Comparison of ENCODE assay signal across 8 mouse cellular contexts in genomic region chr7:109618721-109619120, GRCm38 (mm10).
A peak's percentile ranks its signal among the peaks of the same experiment; 100 is the strongest.
DNase-seq lines count a peak whose midpoint lies in the region; ATAC-seq and TF ChIP-seq lines count a peak whose summit lies in the region.

No protein-coding gene starts in this region.

- H3K4me2 ChIP-seq in liver, postnatal 0 days (ENCODE audit: low read depth, low read length) = no peak overlapping the region

- WGBS in liver, postnatal 0 days (ENCODE audit: insufficient replicate concordance) = 20% methylated on average over 6 of the region's 6 CpGs

- ATAC-seq in liver, postnatal 0 days = no peak

- peaks cover 27% of the 10 kb centered on the region for H3K4me1 ChIP-seq in liver, postnatal 0 days (ENCODE audit: insufficient read depth)

- TF ChIP-seq EP300 in liver, postnatal 0 days (IDR thresholded peaks at IDR 0.05; ENCODE audit: low read depth) = 0 out of 2 replicates have a peak, but pooled peaks have one; percentile 16

- H3K9ac ChIP-seq in liver, postnatal 0 days (replicated peaks) = no peak overlapping the region

- no peaks in the 10 kb centered on the region for H3K27me3 ChIP-seq in liver, postnatal 0 days (ENCODE audit: insufficient read depth, low read length)

- DNase-seq in layer of hippocampus, adult 18-20 months (ENCODE audit: low spot score in 2 of 2) = peak; percentile 28 to 77
- DNase-seq in layer of hippocampus, adult 9-10 months (ENCODE audit: low spot score) = no peak
- DNase-seq in adipocyte (ENCODE audit: low spot score) = peak; percentile 68
- DNase-seq in embryo, embryonic 10.5 days (ENCODE audit: low spot score) = peak; percentile 79
- DNase-seq in heart, postnatal 25 days (ENCODE audit: low spot score) = peak; percentile 26
- DNase-seq in liver, postnatal 0 days = peak; percentile 83
- peak; percentile 68 to 74 for DNase-seq in right cerebral cortex, adult 2 months (ENCODE audit: low spot score in 2 of 2)
- peak; percentile 53 to 74 for DNase-seq in urinary bladder, postnatal 36 days (ENCODE audit: low spot score in 2 of 2)

- no peaks in the 10 kb centered on the region for H3K9me3 ChIP-seq in liver, postnatal 0 days (ENCODE audit: low read length)

- intact Hi-C loops in heart, postnatal 25 days (cut with DNase I) = loop anchor here (1.0 to 5.0 kb wide), 2 partner anchors 56 to 90 kb away; no protein-coding TSS in a partner anchor

- no peak overlapping the region for H3K4me3 ChIP-seq in liver, postnatal 0 days (ENCODE audit: low read depth, low read length)

- peak; percentile 89 for TF ChIP-seq CTCF in liver, postnatal 0 days (IDR thresholded peaks at IDR 0.05; ENCODE audit: low read depth)

- no peaks in the 10 kb centered on the region for H3K36me3 ChIP-seq in liver, postnatal 0 days (replicated peaks; ENCODE audit: insufficient read depth, low read length)

- H3K27ac ChIP-seq in liver, postnatal 0 days (ENCODE audit: low read depth) = no peak overlapping the region
